Mouse (Mus musculus) CH12.LX (cell line): ENCODE results near the gene Creb5. TPM values are rescaled to one million over a fixed set of nuclear protein-coding genes. Genes with fewer than 3 reads are reported as not detected.

Experiments
- DNase-seq: peaks from one replicate; pipeline ENCODE4 v3.0.0-alpha.2; 2013; ENCODE audit errors: extremely low read depth
- H3K27ac ChIP-seq: 2 replicates; pipeline ENCODE4 v1.5.1; 2012; ENCODE audit warnings: low read depth, mild to moderate bottlenecking, control low read depth, moderate library complexity; ENCODE audit not compliant: insufficient read depth
- H3K27me3 ChIP-seq: replicated peaks from 2 replicates; pipeline ENCODE3; 2012; ENCODE audit warnings: inconsistent platforms
- H3K36me3 ChIP-seq, 2 experiments: replicated peaks in 1 of 2; 2 replicates each; pipeline versions ENCODE3 to v1.6.1; 2012; ENCODE audit warnings: inconsistent platforms in 1 of 2, low read length in 1 of 2, mild to moderate bottlenecking in 1 of 2, mixed read lengths in 1 of 2, moderate library complexity in 1 of 2; ENCODE audit not compliant: control insufficient read depth in 1 of 2, insufficient read depth in 1 of 2
- H3K4me1 ChIP-seq, 2 experiments: 2 replicates each; pipeline ENCODE4 v1.6.1; 2012; ENCODE audit warnings: inconsistent platforms in 1 of 2, moderate library complexity in 1 of 2; ENCODE audit not compliant: insufficient read depth in 2 of 2, control insufficient read depth in 1 of 2
- H3K4me2 ChIP-seq: 2 replicates; pipeline ENCODE4 v1.6.1; 2012; ENCODE audit warnings: low read depth, mild to moderate bottlenecking, control low read depth; ENCODE audit not compliant: poor library complexity, insufficient read depth, severe bottlenecking
- H3K4me3 ChIP-seq, 3 experiments: fragments of 150-350 bp in 1 of 3; sonication (generic) in 1 of 3; replicated peaks in 1 of 3; 2 replicates each; pipeline versions ENCODE3 to v1.5.1; 2011 to 2012; ENCODE audit warnings: low read depth in 2 of 3, low read length in 2 of 3, mild to moderate bottlenecking in 2 of 3, moderate library complexity in 2 of 3, control low read depth in 1 of 3, improper control_type of control experiment in 1 of 3, inconsistent platforms in 1 of 3, mixed read lengths in 1 of 3; ENCODE audit not compliant: poor library complexity in 1 of 3
- H3K79me2 ChIP-seq: replicated peaks from 2 replicates; pipeline ENCODE4 v1.6.1; 2012; ENCODE audit warnings: mild to moderate bottlenecking, moderate library complexity; ENCODE audit not compliant: control insufficient read depth, poor library complexity, insufficient read depth, severe bottlenecking; ENCODE audit errors: extremely low read depth
- H3K9ac ChIP-seq: 2 replicates; pipeline ENCODE4 v1.6.1; 2012; ENCODE audit warnings: low read depth, mild to moderate bottlenecking, control low read depth, moderate library complexity; ENCODE audit not compliant: insufficient read depth
- H3K9me3 ChIP-seq: replicated peaks from 2 replicates; pipeline ENCODE3; 2012; ENCODE audit warnings: low read length, inconsistent platforms, mixed read lengths
- BHLHE40 ChIP-seq: IDR thresholded peaks from 2 replicates; pipeline ENCODE4 v1.6.1; 2011; ENCODE audit warnings: mild to moderate bottlenecking, low read depth, low read length, improper control_type of control experiment
- CTCF ChIP-seq, 2 experiments: IDR thresholded peaks in 1 of 2; conservative IDR thresholded peaks in 1 of 2; 2 replicates each; pipeline ENCODE4 v1.5.1; 2011 to 2012; ENCODE audit warnings: low read depth in 2 of 2, low read length in 2 of 2, improper control_type of control experiment in 1 of 2, inconsistent platforms in 1 of 2, mild to moderate bottlenecking in 1 of 2, moderate library complexity in 1 of 2
- E2F4 ChIP-seq: IDR thresholded peaks from 2 replicates; pipeline ENCODE4 v1.6.1; 2011; ENCODE audit warnings: low read depth, low read length, improper control_type of control experiment; ENCODE audit not compliant: insufficient replicate concordance
- ELF1 ChIP-seq: IDR thresholded peaks from 2 replicates; pipeline ENCODE4 v1.6.1; 2014; ENCODE audit warnings: low read depth, mild to moderate bottlenecking, inconsistent platforms, low read length, improper control_type of control experiment
- EP300 ChIP-seq: IDR thresholded peaks from 2 replicates; pipeline ENCODE4 v1.6.1; 2011; ENCODE audit warnings: low read length, improper control_type of control experiment
- ETS1 ChIP-seq: conservative IDR thresholded peaks from 2 replicates; pipeline ENCODE4 v1.6.1; 2012; ENCODE audit warnings: low read depth, mild to moderate bottlenecking, inconsistent platforms, low read length, improper control_type of control experiment, moderate library complexity
- GABPA ChIP-seq: IDR thresholded peaks from 2 replicates; pipeline ENCODE4 v1.6.1; 2012; ENCODE audit warnings: low read depth, low read length, improper control_type of control experiment, inconsistent platforms; ENCODE audit not compliant: insufficient replicate concordance
- HCFC1 ChIP-seq: IDR thresholded peaks from 2 replicates; pipeline ENCODE4 v1.6.1; 2012; ENCODE audit warnings: low read depth, mild to moderate bottlenecking, inconsistent platforms, low read length, improper control_type of control experiment
- IRF4 ChIP-seq: IDR thresholded peaks from 2 replicates; pipeline ENCODE4 v1.6.1; 2014; ENCODE audit warnings: low read depth, mild to moderate bottlenecking, inconsistent platforms, low read length, improper control_type of control experiment
- JUN ChIP-seq: IDR thresholded peaks from 2 replicates; pipeline ENCODE4 v1.6.1; 2011; ENCODE audit warnings: low read depth, mild to moderate bottlenecking, low read length, improper control_type of control experiment, moderate library complexity; ENCODE audit not compliant: insufficient read depth
- JUND ChIP-seq: conservative IDR thresholded peaks from 2 replicates; pipeline ENCODE4 v1.6.1; 2011; ENCODE audit warnings: low read depth, low read length, improper control_type of control experiment
- MAFK ChIP-seq: IDR thresholded peaks from 2 replicates; pipeline ENCODE4 v1.6.1; 2011; ENCODE audit warnings: low read length, improper control_type of control experiment; ENCODE audit not compliant: insufficient replicate concordance
- MAX ChIP-seq: IDR thresholded peaks from 2 replicates; pipeline ENCODE4 v1.6.1; 2011; ENCODE audit warnings: low read length, improper control_type of control experiment
- MAZ ChIP-seq: IDR thresholded peaks from 2 replicates; pipeline ENCODE4 v1.6.1; 2012; ENCODE audit warnings: low read depth, mild to moderate bottlenecking, inconsistent platforms, low read length, improper control_type of control experiment, moderate library complexity
- MEF2A ChIP-seq: IDR thresholded peaks from 2 replicates; pipeline ENCODE4 v1.6.1; 2014; ENCODE audit warnings: low read depth, mild to moderate bottlenecking, inconsistent platforms, low read length, improper control_type of control experiment, borderline replicate concordance
- MXI1 ChIP-seq: IDR thresholded peaks from 2 replicates; pipeline ENCODE4 v1.6.1; 2011; ENCODE audit warnings: mild to moderate bottlenecking, low read depth, low read length, improper control_type of control experiment
- MYC ChIP-seq: IDR thresholded peaks from 2 replicates; pipeline ENCODE4 v1.6.1; 2011; ENCODE audit warnings: low read depth, mild to moderate bottlenecking, improper control_type of control experiment, low read length
- NELFE ChIP-seq: IDR thresholded peaks from 2 replicates; pipeline ENCODE4 v1.6.1; 2011; ENCODE audit warnings: low read depth, low read length, improper control_type of control experiment
- NRF1 ChIP-seq: IDR thresholded peaks from 2 replicates; pipeline ENCODE4 v1.6.1; 2014; ENCODE audit warnings: low read depth, mild to moderate bottlenecking, inconsistent platforms, low read length, improper control_type of control experiment, moderate library complexity
- PAX5 ChIP-seq: IDR thresholded peaks from 2 replicates; pipeline ENCODE4 v1.6.1; 2012; ENCODE audit warnings: low read length, inconsistent platforms, mixed read lengths
- RAD21 ChIP-seq: IDR thresholded peaks from 2 replicates; pipeline ENCODE4 v1.6.1; 2011; ENCODE audit warnings: low read depth, mild to moderate bottlenecking, low read length, improper control_type of control experiment, moderate library complexity
- SIN3A ChIP-seq: IDR thresholded peaks from 2 replicates; pipeline ENCODE4 v1.6.1; 2012; ENCODE audit warnings: low read length, improper control_type of control experiment, inconsistent platforms
- SMC3 ChIP-seq: IDR thresholded peaks from 2 replicates; pipeline ENCODE4 v1.6.1; 2011; ENCODE audit warnings: low read depth, low read length, improper control_type of control experiment
- TCF12 ChIP-seq: IDR thresholded peaks from 2 replicates; pipeline ENCODE4 v1.6.1; 2014; ENCODE audit warnings: low read depth, mild to moderate bottlenecking, inconsistent platforms, low read length, improper control_type of control experiment
- UBTF ChIP-seq: IDR thresholded peaks from 2 replicates; pipeline ENCODE4 v1.6.1; 2012; ENCODE audit warnings: low read depth, mild to moderate bottlenecking, inconsistent platforms, low read length, improper control_type of control experiment, moderate library complexity
- USF1 ChIP-seq: IDR thresholded peaks from 2 replicates; pipeline ENCODE4 v1.6.1; 2014; ENCODE audit warnings: low read depth, mild to moderate bottlenecking, inconsistent platforms, low read length, improper control_type of control experiment
- USF2 ChIP-seq: conservative IDR thresholded peaks from 2 replicates; pipeline ENCODE4 v1.6.1; 2011; ENCODE audit warnings: low read depth, low read length, improper control_type of control experiment
- ZC3H11A ChIP-seq: IDR thresholded peaks from 2 replicates; pipeline ENCODE4 v1.6.1; 2012; ENCODE audit warnings: low read depth, mild to moderate bottlenecking, inconsistent platforms, low read length, improper control_type of control experiment
- ZKSCAN1 ChIP-seq: IDR thresholded peaks from 2 replicates; pipeline ENCODE4 v1.6.1; 2012; ENCODE audit warnings: low read depth, inconsistent platforms, low read length, improper control_type of control experiment, borderline replicate concordance
- dilution Hi-C: fragments of 300-500 bp; cut with MboI; formaldehyde crosslinking; loops from 2 replicates; pipeline ENCODE4 v1.14.3; 2020; ENCODE audit warnings: low sequenced_read_pairs; ENCODE audit not compliant: extremely low pct_unique_long_range_greater_than_20kb, extremely low pct_ligation_motif_present
- in situ Hi-C: fragments of 300-500 bp; cut with MboI; formaldehyde crosslinking; loops from 3 replicates; pipeline ENCODE4 v1.14.3; 2019; ENCODE audit warnings: low sequenced_read_pairs, low pct_ligation_motif_present, low pct_unique_long_range_greater_than_20kb, mixed read lengths
- polyA plus RNA-seq: library from polyadenylated mRNA; unstranded; fragments of >175 nt; gene quantifications from 2 replicates; pipeline ENCODE4 v1.2.1, GENCODE M21; 2012; ENCODE audit warnings: low read depth; ENCODE audit not compliant: insufficient read length
- total RNA-seq, 2 experiments: library from RNA; depleted of rRNA; stranded (reverse); fragments of 300-350 nt in 1 of 2; fragments of >200 nt in 1 of 2; gene quantifications; 2 replicates each; pipeline ENCODE4 v1.2.3; 2012 to 2014

The Creb5 gene
- total and polyA plus RNA-seq, 3 experiments: 0.68 to 2.1 (median 0.86) TPM

GRCm38 (mm10) chr6:53720009-53720408 lies 432.9 kb downstream of the Creb5 start:
- Histone ChIP-seq H3K4me1 (peaks cover 0 to 4% of the 10 kb centered on the region in 2 experiments; a peak in 1 of 4 replicates), H3K27me3 (no peaks in the 10 kb centered on the region), H3K27ac (no peak overlapping the region), H3K79me2 (no peaks in the 10 kb centered on the region), H3K4me2 (no peak overlapping the region), H3K36me3 (no peaks in the 10 kb centered on the region), H3K4me3 (no peak overlapping the region), H3K9me3 (no peaks in the 10 kb centered on the region), H3K9ac (no peak overlapping the region)
- DNase-seq: no peak
- TF ChIP-seq ZC3H11A (no peak), HCFC1 (no peak), TCF12 (no peak), ZKSCAN1 (no peak), E2F4 (no peak), MAFK (no peak), EP300 (no peak), JUND (no peak), NRF1 (no peak), MEF2A (no peak), USF2 (no peak), MXI1 (no peak), JUN (no peak), UBTF (no peak), PAX5 (no peak)
- dilution Hi-C loops (no loop called here), in situ Hi-C loops (loop anchor here (5.0 to 25.0 kb wide), 2 partner anchors 83 to 433 kb away; partner anchors contain the start of gene Creb5)

GRCm38 (mm10) chr6:53721595-53721994 lies 434.5 kb downstream of the Creb5 start:
- Histone ChIP-seq H3K79me2 (no peaks in the 10 kb centered on the region), H3K9ac (no peak overlapping the region), H3K36me3 (no peaks in the 10 kb centered on the region), H3K4me1 (peaks cover 0 to 4% of the 10 kb centered on the region in 2 experiments; a peak in 1 of 4 replicates), H3K27ac (no peak overlapping the region), H3K27me3 (no peaks in the 10 kb centered on the region), H3K9me3 (no peaks in the 10 kb centered on the region), H3K4me3 (no peak overlapping the region), H3K4me2 (no peak overlapping the region)
- in situ Hi-C loops: loop anchor here (5.0 to 25.0 kb wide), 2 partner anchors 84 to 434 kb away; partner anchors contain the start of gene Creb5
- dilution Hi-C loops: no loop called here
- DNase-seq: peak; percentile 75
- TF ChIP-seq SIN3A (no peak), MAX (0 out of 2 replicates have a peak, but pooled peaks have one; percentile 24), USF2 (no peak), IRF4 (peak; percentile 79), RAD21 (peak; percentile 99), CTCF (conservative IDR thresholded peaks at IDR 0.05 in 1 of 2, IDR thresholded peaks at IDR 0.05 in 1 of 2; ENCODE audit: low read depth in 2 of 2, low read length in 2 of 2) (peak; percentile 93 to 95), MAFK (peak; percentile 5; the same call in 1 of the 2 replicates), ETS1 (peak; percentile 39), SMC3 (peak; percentile 99), NELFE (peak; percentile 60; the same call in 1 of the 2 replicates), BHLHE40 (peak; percentile 48), NRF1 (0 out of 2 replicates have a peak, but pooled peaks have one; percentile 17), UBTF (no peak), MAZ (no peak), JUN (no peak), USF1 (no peak), JUND (0 out of 2 replicates have a peak, but pooled peaks have one; percentile 22), MEF2A (peak; percentile 50), E2F4 (peak; percentile 43; the same call in 1 of the 2 replicates), ZC3H11A (peak; percentile 98), MYC (peak; percentile 52; the same call in 1 of the 2 replicates), HCFC1 (no peak), GABPA (no peak), TCF12 (peak; percentile 63; the same call in 1 of the 2 replicates), ELF1 (peak; percentile 54)
